Mouse (Mus musculus) hindbrain, embryonic 13.5 days (tissue): ENCODE data around the gene Sod1. TPM values are rescaled to one million over a fixed set of nuclear protein-coding genes. Genes with fewer than 3 reads are reported as not detected.
A peak's percentile ranks its signal among the peaks of the same experiment; 100 is the strongest.
"Not testable (repeated sequence)": the region's sequence is repeated elsewhere in the genome, so short reads cannot be mapped to it uniquely, and the experiment has no call there.

ENCODE experiments used
- ATAC-seq: fragments of 200-750 bp; cut with Nextera tagmentation; 2 replicates; pipeline ENCODE4 v1.8.0; 2017; ENCODE audit warnings: moderate TSS enrichment; ENCODE audit not compliant: low FRiP score
- H3K27ac ChIP-seq: fragments of 300-500 bp; sonication (generic); 2 replicates; pipeline ENCODE4 v1.5.1; 2015; ENCODE audit warnings: inconsistent platforms, mild to moderate bottlenecking, moderate library complexity
- H3K27me3 ChIP-seq: fragments of 300-500 bp; sonication (generic); 2 replicates; pipeline ENCODE4 v1.6.1; 2015; ENCODE audit warnings: mild to moderate bottlenecking, inconsistent platforms
- H3K36me3 ChIP-seq: fragments of 300-500 bp; sonication (generic); 2 replicates; pipeline ENCODE4 v1.6.1; 2015; ENCODE audit warnings: mild to moderate bottlenecking, inconsistent platforms
- H3K4me1 ChIP-seq: fragments of 300-500 bp; sonication (generic); replicated peaks from 2 replicates; pipeline ENCODE4 v1.6.1; 2015; ENCODE audit warnings: inconsistent platforms
- H3K4me2 ChIP-seq: fragments of 300-500 bp; sonication (generic); 2 replicates; pipeline ENCODE4 v1.6.1; 2015; ENCODE audit warnings: inconsistent platforms, mild to moderate bottlenecking, moderate library complexity
- H3K4me3 ChIP-seq: fragments of 300-500 bp; sonication (generic); 2 replicates; pipeline ENCODE4 v1.5.1; 2015; ENCODE audit warnings: mild to moderate bottlenecking, inconsistent platforms
- H3K9ac ChIP-seq: fragments of 300-500 bp; sonication (generic); 2 replicates; pipeline ENCODE4 v1.6.1; 2015; ENCODE audit warnings: mild to moderate bottlenecking, inconsistent platforms
- H3K9me3 ChIP-seq: fragments of 300-500 bp; sonication (generic); 2 replicates; pipeline ENCODE4 v1.6.1; 2016; ENCODE audit warnings: inconsistent platforms
- WGBS: fragments of 180-500 bp; shearing (Covaris S2); methylation state at CpG from one replicate; pipeline ENCODE4 v1.1.7; 2015; 5-methylcytosine and 5-hydroxymethylcytosine counted together
- polyA plus RNA-seq: library from polyadenylated mRNA; unstranded; fragments of >200 nt; fragmentation: Nextera tagmentation; extraction: Ambion mirVana; gene quantifications from 2 replicates; pipeline ENCODE4 v1.2.1, GENCODE M21; 2015

The Sod1 gene
- polyA plus RNA-seq, 1 experiment from 2014 or later = 902 TPM

DNA sequence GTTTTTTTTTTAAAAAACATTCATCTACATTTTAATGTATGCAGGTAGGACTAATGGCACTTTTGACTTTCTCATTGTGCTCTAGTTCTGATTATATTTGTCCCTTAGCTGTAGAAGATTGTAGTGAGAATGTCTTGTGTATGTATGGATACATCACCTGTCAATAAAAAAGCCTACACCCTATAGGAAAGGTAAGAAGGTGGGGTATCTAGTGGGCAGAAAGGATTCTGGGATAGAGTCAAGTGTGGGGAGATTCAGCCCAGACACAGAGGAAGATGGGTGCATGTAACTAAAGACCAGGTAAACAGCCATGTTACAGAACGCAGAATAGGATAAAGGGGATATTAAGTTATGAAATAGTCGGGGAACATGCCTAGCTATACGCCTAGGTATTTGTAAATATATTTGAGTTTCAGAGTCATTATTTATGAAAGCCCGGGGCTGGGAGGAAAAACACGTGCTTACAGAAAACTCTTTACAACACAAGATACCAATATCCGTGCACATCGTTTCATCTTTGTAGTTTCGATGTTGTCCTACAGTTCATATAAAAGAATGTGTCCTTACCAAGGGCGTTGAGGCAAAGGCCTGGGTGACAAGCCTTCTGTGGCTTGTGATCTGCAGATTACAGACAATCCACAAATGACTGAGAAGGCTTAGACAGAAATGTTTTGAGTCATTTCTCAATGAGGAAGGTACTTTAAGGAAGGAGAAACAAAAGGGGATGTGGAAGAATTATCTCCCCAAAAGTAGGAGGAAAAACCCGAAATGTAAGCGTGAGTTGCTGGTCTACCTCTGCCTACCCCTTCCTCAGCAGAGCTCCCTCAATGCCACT lies 5.6 kb upstream of the Sod1 start:
- Histone ChIP-seq H3K27ac (no peak overlapping the region), H3K9me3 (no peaks in the 10 kb centered on the region), H3K9ac (no peak overlapping the region), H3K4me1 (no peaks in the 10 kb centered on the region), H3K27me3 (no peaks in the 10 kb centered on the region), H3K36me3 (no peaks in the 10 kb centered on the region), H3K4me2 (no peak overlapping the region), H3K4me3 (no peak overlapping the region)
- WGBS = 93% methylated on average over 11 of the region's 11 CpGs
- no peak for ATAC-seq

DNA sequence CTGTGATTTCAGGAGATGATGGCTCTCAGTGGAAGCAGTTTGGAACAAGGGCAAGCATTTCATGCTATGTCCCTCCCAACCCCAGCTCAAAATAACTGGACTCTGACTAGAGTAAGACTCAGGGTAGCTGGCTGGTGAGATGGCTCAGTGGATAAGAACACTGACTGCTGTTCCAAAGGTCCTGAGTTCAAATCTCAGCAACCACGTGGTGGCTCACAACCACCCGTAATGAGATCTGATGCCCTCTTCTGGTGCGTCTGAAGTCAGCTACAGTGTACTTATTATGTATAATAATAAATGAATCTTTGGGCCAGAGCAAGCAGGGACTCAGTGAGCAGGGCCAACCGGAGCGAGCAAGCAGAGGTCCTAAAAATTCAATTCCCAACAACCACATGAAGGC lies 4.7 kb upstream of the Sod1 start:
- ATAC-seq, H3K27ac ChIP-seq, H3K36me3 ChIP-seq, H3K9ac ChIP-seq, H3K9me3 ChIP-seq, H3K4me1 ChIP-seq, H3K27me3 ChIP-seq, H3K4me3 ChIP-seq, H3K4me2 ChIP-seq: not testable (repeated sequence)
- 94% methylated on average over 5 of the region's 5 CpGs for WGBS

DNA sequence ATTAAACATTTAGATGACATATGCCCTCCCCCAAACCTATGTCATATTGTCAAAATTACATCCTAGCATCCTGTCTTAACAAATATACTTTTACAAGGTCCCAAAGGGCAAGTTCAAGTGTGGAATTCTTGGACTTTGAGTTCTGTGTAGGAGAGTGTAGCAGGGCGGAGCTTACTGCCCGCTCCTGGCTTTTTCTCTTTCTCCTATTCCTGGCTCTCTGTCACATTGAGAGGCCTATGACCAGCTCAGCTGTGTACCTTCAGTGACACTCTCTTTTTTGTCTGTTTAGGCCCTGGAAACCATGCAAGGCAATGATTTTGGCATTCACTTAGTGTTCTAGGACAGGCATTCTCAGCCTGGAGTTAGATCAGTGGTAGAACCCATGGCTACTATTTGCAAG lies 4.1 kb upstream of the Sod1 start:
- 95% methylated on average over 2 of the region's 2 CpGs for WGBS
- Histone ChIP-seq H3K4me3 (no peak overlapping the region), H3K4me2 (no peak overlapping the region), H3K36me3 (no peaks in the 10 kb centered on the region), H3K4me1 (peaks cover 2% of the 10 kb centered on the region), H3K27me3 (no peaks in the 10 kb centered on the region), H3K9ac (no peak overlapping the region), H3K27ac (no peak overlapping the region), H3K9me3 (no peaks in the 10 kb centered on the region)
- ATAC-seq = no peak

DNA sequence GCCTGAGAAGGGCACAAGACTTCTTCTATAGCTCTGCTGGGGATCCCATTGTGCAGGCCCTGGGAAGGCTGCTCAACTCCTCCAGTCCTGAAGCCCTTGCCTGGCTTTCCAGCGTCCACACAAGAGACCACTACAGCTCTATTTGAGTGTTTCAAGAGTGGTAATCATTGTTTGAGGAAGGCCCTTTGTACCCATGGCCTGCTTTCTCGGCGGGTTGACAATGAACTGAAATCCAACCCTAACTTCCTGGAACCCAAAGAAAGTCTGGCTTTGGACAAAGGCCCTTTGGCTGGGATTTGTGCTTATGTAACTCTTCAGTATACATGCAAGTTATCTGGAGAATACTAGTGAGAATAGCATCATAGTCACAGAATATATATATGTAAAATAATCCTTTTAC lies 3.2 kb upstream of the Sod1 start:
- WGBS = 23% methylated on average over 3 of the region's 3 CpGs
- Histone ChIP-seq H3K36me3 (no peaks in the 10 kb centered on the region), H3K4me3 (no peak overlapping the region), H3K4me2 (no peak overlapping the region), H3K27ac (no peak overlapping the region), H3K4me1 (peaks cover 11% of the 10 kb centered on the region), H3K9ac (no peak overlapping the region), H3K27me3 (no peaks in the 10 kb centered on the region), H3K9me3 (no peaks in the 10 kb centered on the region)
- ATAC-seq = no peak

DNA sequence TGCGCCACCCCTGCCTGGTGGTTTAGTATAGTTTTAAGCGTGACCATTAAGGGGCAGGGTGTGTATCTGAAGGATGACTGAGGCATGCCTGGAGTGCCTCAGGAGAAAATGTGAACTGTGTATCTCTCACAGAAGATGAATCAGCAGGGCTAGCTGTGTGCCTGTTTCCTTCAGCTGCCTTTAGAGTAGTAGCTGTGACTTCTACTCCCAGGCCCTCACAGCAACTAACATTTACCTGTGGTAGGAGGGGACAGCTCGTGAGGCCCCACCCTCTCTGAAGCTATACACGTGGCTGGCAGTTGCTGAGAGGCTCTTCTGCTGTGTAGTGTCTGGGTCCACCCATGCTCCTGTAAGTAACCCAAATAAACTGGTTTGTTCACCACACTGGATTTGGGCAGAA lies 2.6 kb upstream of the Sod1 start:
- ATAC-seq = no peak
- Histone ChIP-seq H3K4me2 (no peak overlapping the region), H3K9me3 (no peaks in the 10 kb centered on the region), H3K27me3 (no peaks in the 10 kb centered on the region), H3K4me1 (peaks cover 17% of the 10 kb centered on the region), H3K4me3 (no peak overlapping the region), H3K27ac (no peak overlapping the region), H3K36me3 (no peaks in the 10 kb centered on the region), H3K9ac (0 out of 2 replicates have a peak overlapping the region, but pooled peaks have one; percentile 15)
- 65% methylated on average over 4 of the region's 4 CpGs for WGBS

DNA sequence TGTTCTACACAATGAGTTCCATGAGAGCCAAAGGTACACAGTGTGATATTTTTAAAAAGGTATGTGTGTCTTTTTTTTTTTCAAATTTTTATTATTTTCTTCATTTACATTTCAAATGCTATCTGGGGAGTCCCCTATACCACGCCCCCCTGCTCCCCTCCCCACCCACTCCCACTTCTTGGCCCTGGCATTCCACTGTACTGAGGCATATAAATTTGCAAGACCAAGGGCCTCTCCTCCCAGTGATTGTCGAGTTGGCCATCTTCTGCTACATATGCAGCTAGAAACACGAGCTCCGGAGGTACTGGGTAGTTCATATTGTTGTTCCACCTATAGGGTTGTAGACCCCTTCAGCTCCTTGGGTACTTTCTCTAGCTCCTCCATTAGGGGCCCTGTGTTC lies 1.1 kb upstream of the Sod1 start:
- not testable (repeated sequence) for H3K9me3 ChIP-seq, ATAC-seq, H3K36me3 ChIP-seq, H3K27me3 ChIP-seq, H3K4me2 ChIP-seq, H3K4me3 ChIP-seq, H3K9ac ChIP-seq, H3K27ac ChIP-seq
- peaks cover 32% of the 10 kb centered on the region for H3K4me1 ChIP-seq
- WGBS = 62% methylated on average over 4 of the region's 4 CpGs

DNA sequence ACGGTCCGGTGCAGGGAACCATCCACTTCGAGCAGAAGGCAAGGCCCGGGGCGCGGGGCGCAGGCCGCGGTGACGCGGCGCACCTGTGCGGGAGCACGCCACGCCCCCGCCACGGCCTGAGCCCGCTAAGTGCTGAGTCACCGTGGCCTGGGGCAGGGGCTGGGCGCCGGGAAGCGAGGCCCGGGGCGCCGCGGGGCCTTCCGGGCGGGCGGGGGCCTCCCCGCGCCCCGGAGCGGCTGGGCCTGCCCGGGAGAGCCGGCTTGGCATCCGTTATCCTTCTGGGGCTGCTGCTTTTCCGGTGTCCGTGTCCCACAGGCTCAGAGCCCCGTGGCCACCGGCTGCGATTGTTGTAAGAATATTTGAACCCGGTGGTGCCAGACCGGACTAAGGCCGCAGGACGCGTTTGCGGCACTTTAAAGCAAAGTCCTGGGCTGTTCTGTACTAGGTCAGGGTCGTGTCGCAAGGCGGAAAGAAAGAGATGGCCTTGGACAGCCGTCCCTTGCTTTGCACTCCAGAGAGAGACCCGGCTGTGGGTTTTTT lies 408 bp downstream of the Sod1 start:
- Histone ChIP-seq H3K9ac (peak overlapping the region; percentile 89), H3K36me3 (peaks cover 24% of the 10 kb centered on the region), H3K9me3 (no peaks in the 10 kb centered on the region), H3K27ac (peak overlapping the region; percentile 92), H3K4me3 (peak overlapping the region; percentile 92), H3K4me2 (peak overlapping the region; percentile 81), H3K4me1 (peaks cover 32% of the 10 kb centered on the region), H3K27me3 (no peaks in the 10 kb centered on the region)
- WGBS = under 1% methylated on average over 36 of the region's 52 CpGs
- peak; percentile 87 for ATAC-seq

DNA sequence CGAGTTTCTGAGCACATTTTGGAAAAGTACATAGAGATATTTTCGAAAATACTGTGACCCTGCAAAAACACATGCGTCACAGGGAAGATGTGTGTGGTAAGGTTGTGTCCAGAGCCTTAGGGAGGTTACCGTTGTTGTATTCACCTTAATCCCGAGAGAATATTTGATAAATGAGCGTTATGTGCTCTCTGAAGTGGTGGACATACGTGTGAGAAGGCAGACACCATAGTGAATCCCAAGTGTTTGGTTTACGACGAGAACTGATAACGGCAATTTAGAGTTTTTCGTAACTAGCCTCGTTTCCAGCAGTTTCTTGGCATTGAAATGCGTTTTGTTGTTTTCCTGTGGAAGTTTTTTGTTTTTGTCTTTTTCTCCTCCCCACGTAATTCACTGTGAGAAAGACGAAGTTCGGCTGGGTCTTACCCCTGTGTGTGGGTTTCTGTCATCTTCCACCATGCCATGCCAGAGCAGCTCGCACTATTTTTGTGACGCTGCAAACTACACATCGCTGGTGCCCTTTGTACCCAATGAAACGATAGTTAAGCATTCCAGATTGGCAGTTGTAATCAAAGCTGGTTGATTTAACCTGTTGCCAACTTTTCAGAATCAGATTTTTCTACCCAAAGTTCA lies 1.0 kb downstream of the Sod1 start:
- no peaks in the 10 kb centered on the region for H3K27me3 ChIP-seq
- no peaks in the 10 kb centered on the region for H3K9me3 ChIP-seq
- WGBS = 6% methylated on average over 20 of the region's 20 CpGs
- peak overlapping the region; percentile 89 for H3K9ac ChIP-seq
- peak overlapping the region; percentile 81 for H3K4me2 ChIP-seq
- peaks cover 32% of the 10 kb centered on the region for H3K4me1 ChIP-seq
- H3K36me3 ChIP-seq = peaks cover 28% of the 10 kb centered on the region
- ATAC-seq = no peak
- peak overlapping the region; percentile 92 for H3K4me3 ChIP-seq
- peak overlapping the region; percentile 92 for H3K27ac ChIP-seq

DNA sequence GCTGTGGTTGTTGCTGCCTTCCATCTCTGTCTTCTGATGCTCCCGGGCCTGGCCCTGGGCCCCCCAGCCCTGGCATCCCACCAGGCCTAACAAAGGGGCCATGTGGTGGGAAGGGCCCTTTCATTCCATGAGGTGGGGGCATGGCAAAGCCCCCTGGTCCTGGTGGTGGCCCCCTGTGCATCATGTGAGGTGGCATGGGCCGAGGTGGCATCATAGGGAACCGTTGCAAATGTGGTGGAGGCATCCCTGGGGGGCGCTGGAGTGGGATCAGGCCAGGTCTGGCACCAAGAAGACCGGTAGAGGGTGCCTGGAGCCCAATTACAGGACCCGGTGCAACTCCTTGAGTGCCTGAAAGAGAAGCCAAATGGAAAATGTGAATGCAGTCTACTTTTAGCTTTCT lies 9.3 kb downstream of the Sod1 start:
- Histone ChIP-seq H3K36me3 (peaks cover 44% of the 10 kb centered on the region), H3K4me2 (no peak overlapping the region), H3K27ac (no peak overlapping the region), H3K4me3 (no peak overlapping the region), H3K9ac (no peak overlapping the region), H3K9me3 (no peaks in the 10 kb centered on the region), H3K4me1 (no peaks in the 10 kb centered on the region), H3K27me3 (no peaks in the 10 kb centered on the region)
- no peak for ATAC-seq
- 90% methylated on average over 6 of the region's 6 CpGs for WGBS

DNA sequence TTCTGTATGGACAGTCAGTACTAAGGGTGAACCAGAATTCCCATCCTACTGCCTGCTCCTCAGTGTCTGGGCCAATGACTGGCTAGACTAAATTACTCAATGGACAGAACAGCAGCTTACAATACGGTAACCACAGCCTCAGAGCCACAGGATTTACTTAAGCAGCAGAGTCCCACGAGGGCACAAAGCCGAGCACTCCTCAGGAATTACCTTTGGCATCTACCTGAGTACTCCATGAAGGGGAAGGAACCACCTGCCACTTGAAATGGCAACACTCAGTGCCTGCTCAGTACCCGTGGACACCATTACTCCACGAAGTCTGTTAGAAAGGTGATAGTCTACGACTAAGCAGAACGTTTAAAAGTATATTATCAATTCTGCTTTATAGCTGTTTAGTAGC lies 10.7 kb downstream of the Sod1 start:
- Histone ChIP-seq H3K27me3 (no peaks in the 10 kb centered on the region), H3K9ac (no peak overlapping the region), H3K4me3 (no peak overlapping the region), H3K36me3 (peaks cover 35% of the 10 kb centered on the region), H3K9me3 (no peaks in the 10 kb centered on the region), H3K27ac (no peak overlapping the region), H3K4me1 (no peaks in the 10 kb centered on the region), H3K4me2 (no peak overlapping the region)
- WGBS = 93% methylated on average over 7 of the region's 7 CpGs
- ATAC-seq = no peak

DNA sequence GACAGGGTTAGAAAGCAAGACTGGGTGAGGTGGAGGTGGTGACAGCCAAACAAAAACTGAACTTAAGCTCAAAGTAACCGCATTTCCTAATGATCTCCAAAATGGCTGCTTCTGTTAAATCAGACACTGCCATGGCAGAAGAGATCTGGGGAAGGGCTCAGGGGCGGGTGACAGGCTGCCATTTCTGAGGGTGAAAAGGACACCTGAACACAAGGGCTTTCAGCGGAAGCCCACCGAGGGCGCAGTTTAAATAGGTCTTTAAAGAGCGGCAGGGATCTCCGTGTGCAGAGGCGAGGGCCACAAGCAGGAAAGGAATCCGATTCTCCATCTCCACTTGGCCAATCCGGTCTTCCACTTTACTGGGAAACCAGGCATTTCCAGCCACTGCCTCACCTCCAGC lies 13.1 kb downstream of the Sod1 start:
- H3K27me3 ChIP-seq = no peaks in the 10 kb centered on the region
- no peak overlapping the region for H3K27ac ChIP-seq
- no peaks in the 10 kb centered on the region for H3K9me3 ChIP-seq
- H3K9ac ChIP-seq = no peak overlapping the region
- H3K36me3 ChIP-seq = peaks cover 23% of the 10 kb centered on the region
- H3K4me2 ChIP-seq = no peak overlapping the region
- 93% methylated on average over 10 of the region's 10 CpGs for WGBS
- no peak overlapping the region for H3K4me3 ChIP-seq
- H3K4me1 ChIP-seq = no peaks in the 10 kb centered on the region
- no peak for ATAC-seq

DNA sequence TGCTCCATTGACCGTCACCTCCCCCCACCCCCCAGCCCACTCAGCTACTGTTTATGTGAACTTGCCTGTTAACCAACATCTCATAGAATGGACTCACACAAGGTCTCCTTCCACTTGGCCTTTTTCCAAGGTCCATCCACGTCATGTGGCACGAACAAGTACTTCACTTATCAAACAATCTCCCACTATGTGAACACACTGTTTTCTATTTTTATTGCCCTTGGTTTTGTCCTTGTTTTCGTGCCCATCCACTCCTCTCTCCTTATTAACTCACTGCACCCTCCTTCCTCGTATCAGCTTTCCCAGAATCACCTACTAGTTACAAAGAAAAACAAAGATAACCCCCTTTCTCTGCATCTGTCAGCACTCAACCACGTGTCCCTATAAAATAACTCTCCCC lies 14.1 kb downstream of the Sod1 start:
- no peak overlapping the region for H3K27ac ChIP-seq
- no peak overlapping the region for H3K9ac ChIP-seq
- H3K4me3 ChIP-seq = no peak overlapping the region
- no peaks in the 10 kb centered on the region for H3K4me1 ChIP-seq
- 75% methylated on average over 6 of the region's 6 CpGs for WGBS
- H3K27me3 ChIP-seq = no peaks in the 10 kb centered on the region
- H3K4me2 ChIP-seq = no peak overlapping the region
- ATAC-seq = no peak
- no peaks in the 10 kb centered on the region for H3K9me3 ChIP-seq
- H3K36me3 ChIP-seq = peaks cover 24% of the 10 kb centered on the region

DNA sequence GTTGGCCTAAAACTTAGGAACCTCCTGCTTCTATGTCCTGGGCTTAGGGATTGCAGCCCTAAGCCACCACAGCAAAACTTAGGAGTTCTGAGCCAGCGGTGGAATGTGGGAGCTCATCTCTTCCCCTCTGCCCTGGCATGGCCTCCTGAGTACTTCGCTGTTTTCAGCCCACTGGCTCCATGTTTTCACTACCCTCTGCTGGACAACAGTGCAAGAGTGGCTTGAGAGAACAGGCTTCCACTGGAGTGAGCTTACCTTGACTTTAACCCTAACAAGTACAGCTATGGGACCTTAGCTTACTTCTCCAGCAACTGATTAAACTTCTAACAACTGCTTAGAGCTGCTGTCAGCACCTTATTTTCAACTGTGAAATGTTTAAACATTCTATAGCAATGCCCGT lies 14.6 kb downstream of the Sod1 start:
- WGBS = 96% methylated on average over 3 of the region's 3 CpGs
- Histone ChIP-seq H3K4me3 (no peak overlapping the region), H3K9ac (no peak overlapping the region), H3K4me1 (no peaks in the 10 kb centered on the region), H3K9me3 (no peaks in the 10 kb centered on the region), H3K27ac (no peak overlapping the region), H3K36me3 (peaks cover 24% of the 10 kb centered on the region), H3K27me3 (no peaks in the 10 kb centered on the region), H3K4me2 (no peak overlapping the region)
- ATAC-seq = no peak
